Mouse (Mus musculus) neural tube, embryonic 14.5 days (tissue): ENCODE measurements around the gene Gm49387. TPM values are rescaled to one million over a fixed set of nuclear protein-coding genes. Genes with fewer than 3 reads are reported as not detected.

Experiments
- ATAC-seq: fragments of 200-750 bp; cut with Nextera tagmentation; 2 replicates; pipeline ENCODE4 v1.8.0; 2017; ENCODE audit warnings: low read depth, mild to moderate bottlenecking, moderate TSS enrichment, moderate library complexity
- H3K27ac ChIP-seq: fragments of 300-500 bp; sonication (generic); 2 replicates; pipeline ENCODE4 v1.5.1; 2014; ENCODE audit warnings: low read depth, mild to moderate bottlenecking, control low read depth, low read length, moderate library complexity, mixed read lengths
- H3K27me3 ChIP-seq: fragments of 300-500 bp; sonication (generic); 2 replicates; pipeline ENCODE4 v1.6.1; 2014; ENCODE audit warnings: low read length; ENCODE audit not compliant: control insufficient read depth, insufficient read depth
- H3K36me3 ChIP-seq: fragments of 300-500 bp; sonication (generic); 2 replicates; pipeline ENCODE4 v1.6.1; 2014; ENCODE audit warnings: low read length, mixed read lengths; ENCODE audit not compliant: control insufficient read depth, insufficient read depth
- H3K4me1 ChIP-seq: fragments of 300-500 bp; sonication (generic); 2 replicates; pipeline ENCODE4 v1.6.1; 2014; ENCODE audit warnings: low read length; ENCODE audit not compliant: control insufficient read depth, insufficient read depth
- H3K4me2 ChIP-seq: fragments of 300-500 bp; sonication (generic); 2 replicates; pipeline ENCODE4 v1.6.1; 2014; ENCODE audit warnings: mild to moderate bottlenecking, low read depth, low read length, control low read depth
- H3K4me3 ChIP-seq: fragments of 300-500 bp; sonication (generic); 2 replicates; pipeline ENCODE4 v1.5.1; 2014; ENCODE audit warnings: low read depth, low read length, control low read depth, mixed read lengths
- H3K9ac ChIP-seq: fragments of 300-500 bp; sonication (generic); replicated peaks from 2 replicates; pipeline ENCODE4 v1.6.1; 2014; ENCODE audit warnings: low read depth, mild to moderate bottlenecking, control low read depth, low read length, mixed read lengths
- H3K9me3 ChIP-seq: fragments of 300-500 bp; sonication (generic); 2 replicates; pipeline ENCODE4 v1.6.1; 2016; ENCODE audit warnings: low read length; ENCODE audit not compliant: control insufficient read depth
- WGBS: fragments of 180-500 bp; shearing (Covaris S2); extraction: QIAGEN DNeasy Blood & Tissue Kit; methylation state at CpG from one replicate; pipeline ENCODE4 v1.1.7; 2014; 5-methylcytosine and 5-hydroxymethylcytosine counted together
- polyA plus RNA-seq: library from polyadenylated mRNA; unstranded; fragments of >200 nt; fragmentation: Nextera tagmentation; extraction: Ambion mirVana; gene quantifications from 2 replicates; pipeline ENCODE4 v1.2.1, GENCODE M21; 2014

Gm49387 gene
- polyA plus RNA-seq, 1 experiment from 2014 or later: not detected

DNA sequence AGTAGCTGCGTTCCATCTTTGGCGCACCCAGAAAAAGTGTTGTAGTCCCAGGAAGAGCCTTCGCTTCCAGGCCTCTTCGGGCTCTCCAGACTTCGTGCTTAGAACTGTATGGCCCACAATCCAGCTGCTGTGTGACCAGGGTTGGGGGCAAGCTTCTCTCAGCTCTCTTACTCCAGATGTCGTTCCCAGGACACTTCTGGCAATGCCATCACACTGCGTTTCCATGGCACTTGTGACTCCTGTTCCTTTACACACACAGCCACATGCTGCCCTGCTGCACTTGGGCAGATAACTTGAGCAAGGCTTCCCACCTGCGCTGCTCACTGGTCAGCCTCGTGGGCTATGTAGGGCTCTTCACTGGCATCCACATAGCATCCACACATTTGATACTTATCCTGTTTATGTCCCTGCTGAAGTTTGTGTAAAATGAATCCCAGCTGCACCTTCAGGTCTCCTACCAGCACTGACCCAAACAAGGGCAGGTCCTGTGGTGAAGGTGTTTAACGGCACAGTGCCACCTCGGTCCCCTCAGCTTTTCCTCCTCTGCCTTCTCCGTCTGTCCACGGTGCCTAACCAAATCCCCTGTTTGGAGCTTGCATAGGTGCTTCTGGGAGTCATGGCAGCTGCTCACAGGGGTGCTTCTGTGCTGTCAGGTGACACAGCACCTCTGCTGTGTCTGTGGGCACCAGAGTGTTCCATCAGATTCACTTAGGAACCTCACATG is 22.9 kb upstream of the Gm49387 start:
- peak overlapping the region; percentile 97 for H3K27ac ChIP-seq
- peaks cover 33% of the 10 kb centered on the region for H3K4me1 ChIP-seq
- no peak for ATAC-seq
- H3K4me3 ChIP-seq: no peak overlapping the region
- 80% methylated on average over 13 of the region's 13 CpGs for WGBS
- H3K27me3 ChIP-seq: no peaks in the 10 kb centered on the region
- H3K9ac ChIP-seq: no peak overlapping the region
- H3K4me2 ChIP-seq: no peak overlapping the region
- H3K36me3 ChIP-seq: no peaks in the 10 kb centered on the region
- H3K9me3 ChIP-seq: no peaks in the 10 kb centered on the region

DNA sequence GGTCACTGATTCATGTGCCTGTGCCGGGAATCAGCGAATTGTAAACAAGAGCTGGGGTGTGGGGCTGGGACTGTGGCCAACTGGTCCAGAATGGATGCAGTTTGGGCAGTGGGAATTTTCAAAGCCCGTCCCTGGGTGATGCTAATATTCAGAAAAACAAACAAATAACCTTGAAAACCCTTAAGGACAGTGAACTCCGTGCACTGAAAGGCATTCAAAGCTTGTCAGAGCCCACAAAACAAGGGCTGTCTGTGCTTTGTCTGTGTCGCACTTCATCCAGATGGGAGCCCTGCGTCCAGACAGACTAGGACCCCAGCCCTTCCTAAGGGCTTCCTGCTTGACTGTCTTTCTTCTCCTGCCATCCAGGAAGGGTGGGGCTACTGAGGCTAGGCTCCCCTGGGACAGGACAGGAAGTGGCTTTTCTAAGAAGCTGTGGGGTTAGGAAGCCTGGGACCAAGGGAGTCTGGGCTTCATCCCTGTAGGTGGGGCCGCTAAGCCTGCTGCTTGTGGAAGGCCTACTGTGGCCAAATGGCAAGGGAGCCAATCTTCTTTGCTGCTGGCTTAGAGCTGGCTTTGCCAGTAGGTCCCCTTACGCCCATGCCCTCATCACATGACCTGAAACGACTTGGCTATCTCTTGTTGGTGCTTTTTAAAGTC is 22.0 kb upstream of the Gm49387 start:
- no peaks in the 10 kb centered on the region for H3K27me3 ChIP-seq
- peak overlapping the region; percentile 52 for H3K9ac ChIP-seq
- no peaks in the 10 kb centered on the region for H3K36me3 ChIP-seq
- 16% methylated on average over 9 of the region's 9 CpGs for WGBS
- peak overlapping the region; percentile 97 for H3K27ac ChIP-seq
- H3K4me1 ChIP-seq: peaks cover 33% of the 10 kb centered on the region
- H3K4me2 ChIP-seq: peak overlapping the region; percentile 50
- H3K4me3 ChIP-seq: peak overlapping the region; percentile 15; the same call in 1 of the 2 replicates
- peak; percentile 66 for ATAC-seq
- H3K9me3 ChIP-seq: no peaks in the 10 kb centered on the region

DNA sequence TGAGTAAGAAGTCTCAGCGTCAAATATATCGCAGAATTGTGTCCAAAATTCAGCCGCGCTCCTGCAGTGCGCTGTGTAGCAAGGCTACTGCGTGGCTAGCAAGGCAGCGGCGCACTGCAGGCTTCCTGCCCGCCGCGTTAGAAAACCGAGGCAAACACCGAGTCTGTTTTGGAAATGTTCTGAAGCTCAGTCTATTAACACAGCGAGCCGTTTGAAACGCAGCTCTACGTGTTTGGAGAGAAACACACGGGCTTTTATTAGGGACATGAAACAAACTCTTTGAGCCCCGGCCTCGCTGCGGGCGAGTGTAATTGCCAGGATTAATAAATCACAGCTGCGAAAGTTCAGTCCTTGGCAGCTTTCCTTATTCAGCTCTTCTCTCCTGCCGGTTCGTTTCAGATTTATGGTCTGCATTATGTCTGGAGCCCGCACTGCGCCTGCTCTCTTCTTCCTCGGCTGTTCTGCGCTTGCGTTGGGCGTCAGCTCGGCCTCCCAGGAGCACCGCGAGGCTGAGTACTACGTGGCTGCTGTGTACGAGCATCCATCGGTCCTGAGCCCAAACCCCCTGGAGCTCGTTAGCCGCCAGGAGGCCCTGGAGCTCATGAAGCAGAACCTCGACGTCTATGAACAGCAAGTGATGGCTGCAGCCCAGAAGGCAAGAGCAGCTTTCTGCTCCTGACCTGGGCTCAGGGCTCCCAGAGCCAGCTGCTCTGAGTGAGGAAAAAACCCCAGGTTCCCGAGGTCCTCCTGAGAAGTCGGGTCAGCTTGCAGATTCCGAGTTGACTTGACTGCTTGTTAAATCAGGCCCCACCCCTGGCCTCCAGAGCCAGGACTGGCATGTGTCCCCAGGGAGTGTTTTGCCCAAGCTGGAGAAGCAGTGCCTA is 21.2 kb upstream of the Gm49387 start:
- Histone ChIP-seq H3K36me3 (no peaks in the 10 kb centered on the region), H3K9ac (peak overlapping the region; percentile 52), H3K4me3 (peak overlapping the region; percentile 15), H3K4me2 (peak overlapping the region; percentile 50), H3K4me1 (peaks cover 37% of the 10 kb centered on the region), H3K27ac (peak overlapping the region; percentile 97), H3K9me3 (no peaks in the 10 kb centered on the region), H3K27me3 (no peaks in the 10 kb centered on the region)
- ATAC-seq: peak; percentile 93
- WGBS: under 1% methylated on average over 44 of the region's 44 CpGs

DNA sequence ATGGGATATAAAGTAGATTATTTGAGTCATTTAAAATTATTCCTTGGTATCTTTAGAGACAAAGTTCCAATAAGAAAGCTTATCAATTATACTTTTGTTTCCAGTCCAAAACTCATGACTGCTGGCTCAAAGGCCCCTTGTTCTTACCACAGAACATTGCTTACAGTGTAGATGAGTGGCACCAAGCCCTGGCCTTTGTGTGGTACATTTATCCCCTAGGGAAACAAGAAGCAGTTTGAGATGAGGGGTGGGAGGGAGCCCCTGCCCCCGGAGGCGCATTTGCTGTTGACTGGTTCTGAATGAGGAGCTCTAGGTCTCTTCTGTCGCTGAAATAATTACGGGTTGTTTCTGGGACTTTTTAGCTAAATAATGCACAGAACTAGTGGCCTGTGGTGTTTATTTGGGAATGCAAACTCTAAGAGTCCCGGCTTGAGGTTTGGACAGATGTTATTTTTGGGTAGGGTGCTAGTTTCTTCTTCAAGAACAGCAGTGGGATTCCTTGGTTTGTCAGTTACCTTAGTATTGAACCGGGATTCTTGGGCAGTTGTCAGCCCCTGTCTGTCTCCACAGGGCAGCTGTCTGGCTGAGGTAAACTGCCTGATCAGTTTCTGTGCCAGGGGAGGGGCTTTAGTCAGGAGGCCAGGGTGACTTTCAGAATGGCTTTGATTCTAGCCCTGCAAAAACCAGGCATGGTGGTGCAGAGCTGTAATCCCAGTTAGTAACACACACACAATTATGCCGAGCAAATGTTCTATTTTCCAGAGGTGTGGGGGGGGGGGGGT is 19.8 kb upstream of the Gm49387 start:
- 32% methylated on average over 7 of the region's 7 CpGs for WGBS

DNA sequence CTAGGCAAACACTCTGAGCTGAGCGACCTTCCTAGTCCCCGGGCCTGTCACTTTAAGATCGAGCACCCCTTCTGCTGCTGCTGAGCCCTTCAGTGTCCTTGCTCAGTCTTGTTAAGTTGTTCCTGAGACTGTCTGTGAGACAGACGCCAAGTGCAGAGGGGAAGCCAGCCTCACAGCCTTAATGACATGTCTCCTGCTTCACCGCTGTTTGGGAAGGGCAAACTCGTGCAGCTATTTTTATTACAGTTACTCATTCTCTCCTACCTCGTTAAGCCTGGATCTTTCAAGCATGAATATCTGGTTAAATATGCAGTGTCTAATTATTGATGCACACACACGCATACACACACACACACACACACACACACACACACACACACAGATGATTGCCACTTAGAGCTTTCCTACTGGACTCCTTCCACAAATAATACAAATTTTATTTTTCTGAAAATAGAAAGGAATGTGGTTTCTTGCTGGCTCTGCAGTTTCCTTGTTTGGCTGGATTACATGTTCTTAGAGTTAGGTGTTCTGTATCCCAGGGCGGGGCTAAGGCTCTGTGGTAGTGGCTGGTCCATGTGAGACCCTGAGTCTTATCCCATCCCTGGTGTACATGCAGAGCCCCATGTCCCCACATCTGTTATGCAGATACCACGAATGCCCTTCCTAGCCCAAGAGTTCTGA is 19.0 kb upstream of the Gm49387 start:
- peaks cover 37% of the 10 kb centered on the region for H3K4me1 ChIP-seq
- H3K9ac ChIP-seq: 0 out of 2 replicates have a peak overlapping the region, but pooled peaks have one; percentile 16
- ATAC-seq: no peak
- H3K4me2 ChIP-seq: no peak overlapping the region
- WGBS: 37% methylated on average over 10 of the region's 10 CpGs
- no peaks in the 10 kb centered on the region for H3K27me3 ChIP-seq
- no peaks in the 10 kb centered on the region for H3K36me3 ChIP-seq
- H3K9me3 ChIP-seq: no peaks in the 10 kb centered on the region
- no peak overlapping the region for H3K4me3 ChIP-seq
- peak overlapping the region; percentile 97 for H3K27ac ChIP-seq

More for the DNA sequence above, 19.8 kb upstream of the Gm49387 start:
- no peaks in the 10 kb centered on the region for H3K36me3 ChIP-seq
- H3K4me2 ChIP-seq: no peak overlapping the region
- no peak overlapping the region for H3K9ac ChIP-seq
- H3K4me3 ChIP-seq: no peak overlapping the region
- no peaks in the 10 kb centered on the region for H3K27me3 ChIP-seq
- H3K27ac ChIP-seq: peak overlapping the region; percentile 97
- peaks cover 37% of the 10 kb centered on the region for H3K4me1 ChIP-seq
- ATAC-seq: no peak
- no peaks in the 10 kb centered on the region for H3K9me3 ChIP-seq

DNA sequence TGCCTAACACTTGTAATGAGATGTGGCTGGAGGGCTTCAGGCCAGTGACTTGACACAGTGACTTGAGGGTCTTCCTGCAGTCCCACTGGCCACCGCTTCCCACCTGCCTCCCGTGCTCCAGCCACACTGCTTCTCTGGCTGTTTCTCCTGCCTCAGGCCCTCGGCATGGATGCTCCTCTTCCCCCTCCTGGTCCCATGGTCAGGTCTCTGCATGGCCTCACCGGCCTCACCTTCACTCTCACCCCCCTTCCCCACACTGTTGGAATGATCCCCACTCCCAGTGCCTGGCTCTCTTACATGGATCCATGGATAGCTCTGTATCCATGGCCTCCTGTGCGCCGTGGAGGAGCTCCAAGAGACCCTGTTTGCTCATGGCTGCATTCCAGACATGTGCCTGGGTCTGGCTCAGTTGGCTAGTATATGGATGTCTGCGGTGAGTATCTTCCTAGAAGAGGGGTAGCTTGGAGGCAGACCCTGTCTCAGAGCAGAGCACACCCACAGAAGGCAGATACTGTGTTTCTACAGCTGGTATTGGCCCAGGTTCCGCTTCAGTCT is 17.5 kb upstream of the Gm49387 start:
- H3K4me2 ChIP-seq: no peak overlapping the region
- H3K4me3 ChIP-seq: no peak overlapping the region
- H3K4me1 ChIP-seq: peaks cover 25% of the 10 kb centered on the region
- no peaks in the 10 kb centered on the region for H3K9me3 ChIP-seq
- no peaks in the 10 kb centered on the region for H3K27me3 ChIP-seq
- no peaks in the 10 kb centered on the region for H3K36me3 ChIP-seq
- ATAC-seq: no peak
- 88% methylated on average over 8 of the region's 8 CpGs for WGBS
- H3K9ac ChIP-seq: no peak overlapping the region
- no peak overlapping the region for H3K27ac ChIP-seq

DNA sequence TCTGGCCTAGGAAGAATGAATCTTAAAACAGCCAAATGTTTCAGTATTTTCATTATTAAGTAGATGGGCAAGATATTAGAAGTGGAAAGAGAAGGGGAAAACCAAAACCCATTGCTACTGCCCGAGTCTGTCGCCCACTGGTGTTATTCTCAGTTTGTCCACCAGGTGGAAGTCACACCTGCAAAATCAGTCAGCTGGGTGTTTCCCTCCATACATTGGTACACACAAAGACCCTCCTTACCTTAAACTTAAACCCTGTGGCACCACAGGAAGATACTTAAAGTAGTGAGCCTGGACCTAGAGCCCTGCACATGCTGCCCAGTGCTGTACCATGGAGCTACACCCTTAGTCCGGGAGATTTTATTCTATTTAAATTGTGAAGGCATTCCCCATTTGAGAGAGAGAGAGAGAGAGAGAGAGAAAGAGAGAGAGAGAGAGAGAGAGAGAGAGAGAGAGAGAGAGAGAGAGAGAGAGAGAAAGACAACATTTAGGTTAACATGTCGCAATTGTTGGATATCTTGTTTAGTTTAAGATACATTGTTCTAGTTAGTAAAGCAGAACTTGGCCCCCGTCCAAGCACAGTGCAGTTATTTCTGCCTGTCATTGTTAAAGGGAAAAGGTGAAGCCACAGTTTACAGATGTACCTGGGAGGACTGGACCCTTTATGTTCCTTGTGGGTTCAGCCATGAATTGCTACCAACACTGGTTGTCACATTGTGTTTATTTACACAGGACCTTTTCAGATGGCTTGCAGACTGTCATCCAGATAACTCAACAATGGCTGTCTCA is 16.4 kb upstream of the Gm49387 start:
- WGBS: 38% methylated on average over 5 of the region's 5 CpGs
- peaks cover 14% of the 10 kb centered on the region for H3K4me1 ChIP-seq
- H3K9ac ChIP-seq: no peak overlapping the region
- H3K27me3 ChIP-seq: no peaks in the 10 kb centered on the region
- H3K4me3 ChIP-seq: no peak overlapping the region
- H3K27ac ChIP-seq: peak overlapping the region; percentile 28; the same call in 1 of the 2 replicates
- H3K9me3 ChIP-seq: no peaks in the 10 kb centered on the region
- ATAC-seq: no peak
- no peaks in the 10 kb centered on the region for H3K36me3 ChIP-seq
- H3K4me2 ChIP-seq: no peak overlapping the region
